Mouse (Mus musculus) CD4-positive helper T cell, adult 2 months (primary cell): Measurements from ENCODE around the gene Clcnkb.

Experiments
- DNase-seq: peaks from one replicate; pipeline ENCODE4 v3.0.0-alpha.2; 2012; ENCODE audit warnings: low read depth, missing footprints, low spot score

Clcnkb gene

DNA sequence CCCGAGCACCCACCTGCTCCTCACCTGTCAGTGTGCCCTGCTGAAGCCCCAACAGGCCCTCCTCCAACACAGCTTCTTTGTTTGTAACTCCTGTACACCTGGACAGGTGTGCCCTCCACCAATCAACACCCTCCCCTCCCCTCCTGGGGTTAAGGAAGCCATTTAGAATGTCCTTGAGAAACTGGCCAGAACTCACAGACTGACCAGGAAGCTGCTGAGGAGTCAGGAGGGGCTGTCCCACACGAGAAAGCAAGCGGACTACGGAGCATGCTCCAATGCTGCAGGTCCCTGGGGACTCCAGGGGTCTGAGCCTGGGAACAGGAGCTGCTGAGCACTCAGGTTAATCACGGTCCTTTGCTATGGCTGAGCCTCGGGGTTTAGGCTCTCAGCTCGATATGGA is at the start of gene Clcnkb:
Gene Clcnkb, minus strand, starts transcription at position 91 of the 400 bp plus-strand sequence.
- no peak for DNase-seq

DNA sequence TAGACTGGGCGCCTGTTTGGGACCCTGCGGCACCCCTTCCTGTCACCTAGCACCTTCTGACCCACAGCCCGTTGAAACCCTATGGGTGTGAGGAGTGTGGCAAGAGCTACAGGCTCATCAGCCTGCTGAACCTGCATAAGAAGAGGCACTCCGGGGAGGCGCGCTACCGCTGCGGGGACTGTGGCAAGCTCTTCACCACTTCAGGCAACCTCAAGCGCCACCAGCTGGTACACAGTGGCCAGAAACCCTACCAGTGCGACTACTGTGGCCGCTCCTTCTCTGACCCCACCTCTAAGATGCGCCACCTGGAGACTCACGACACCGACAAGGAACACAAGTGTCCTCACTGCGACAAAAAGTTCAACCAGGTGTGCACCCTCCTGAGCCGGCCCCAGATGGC is 48.9 kb upstream of the Clcnkb start:
- DNase-seq: no peak

DNA sequence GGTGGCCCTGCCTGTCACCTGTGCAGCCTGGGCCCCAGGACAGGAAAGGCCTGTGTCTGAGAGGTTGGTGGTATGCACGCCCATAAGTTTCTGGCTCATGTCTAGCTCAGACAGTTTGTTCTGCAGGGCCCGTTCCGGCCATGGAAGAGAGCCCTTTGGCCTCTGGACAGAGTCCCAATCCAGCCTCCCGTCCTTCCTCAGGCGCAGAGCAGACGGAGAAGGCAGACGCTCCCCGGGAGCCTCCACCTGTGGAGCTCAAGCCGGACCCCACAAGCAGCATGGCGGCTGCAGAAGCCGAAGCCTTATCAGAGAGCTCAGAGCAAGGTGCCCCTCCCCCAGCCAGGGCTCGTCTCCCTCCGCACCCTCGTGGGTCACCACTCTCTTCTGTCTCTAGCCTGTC is 47.7 kb upstream of the Clcnkb start:
- DNase-seq: no peak

DNA sequence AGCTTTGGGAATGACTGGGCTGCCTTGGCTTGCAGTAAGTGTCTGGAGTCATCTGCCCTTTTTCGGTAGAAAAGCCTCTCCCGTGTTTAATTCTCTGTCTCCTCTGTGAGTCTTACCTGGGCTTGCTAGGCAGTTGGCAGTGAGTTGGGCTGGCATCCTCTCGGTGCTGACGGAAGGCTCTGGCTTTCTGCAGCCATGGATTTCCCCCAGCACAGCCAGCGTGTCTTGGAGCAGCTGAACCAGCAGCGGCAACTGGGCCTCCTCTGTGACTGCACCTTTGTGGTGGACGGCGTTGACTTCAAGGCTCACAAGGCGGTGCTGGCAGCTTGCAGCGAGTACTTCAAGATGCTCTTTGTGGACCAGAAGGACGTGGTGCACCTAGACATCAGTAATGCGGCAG is 45.8 kb upstream of the Clcnkb start:
- no peak for DNase-seq

DNA sequence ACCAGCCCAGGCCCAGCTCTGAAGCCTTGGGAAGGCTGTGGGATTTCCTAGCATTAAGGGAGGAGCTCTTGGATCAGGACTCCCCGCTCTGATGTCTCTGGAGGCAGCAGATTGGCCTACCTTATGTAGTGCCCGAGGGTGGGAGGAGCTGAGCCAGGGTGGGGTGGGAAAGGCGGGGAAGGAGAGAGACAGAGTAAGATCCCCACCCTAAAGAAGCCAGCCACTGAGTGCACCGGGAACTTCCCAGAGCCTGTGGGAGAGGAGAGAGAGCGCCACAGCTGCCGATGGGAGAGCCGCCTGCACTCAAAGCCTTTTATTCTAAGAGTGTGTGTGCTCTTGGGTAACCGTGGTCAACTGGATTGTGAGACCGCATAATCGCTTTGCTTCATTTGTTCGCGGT is 45.3 kb upstream of the Clcnkb start:
- no peak for DNase-seq

DNA sequence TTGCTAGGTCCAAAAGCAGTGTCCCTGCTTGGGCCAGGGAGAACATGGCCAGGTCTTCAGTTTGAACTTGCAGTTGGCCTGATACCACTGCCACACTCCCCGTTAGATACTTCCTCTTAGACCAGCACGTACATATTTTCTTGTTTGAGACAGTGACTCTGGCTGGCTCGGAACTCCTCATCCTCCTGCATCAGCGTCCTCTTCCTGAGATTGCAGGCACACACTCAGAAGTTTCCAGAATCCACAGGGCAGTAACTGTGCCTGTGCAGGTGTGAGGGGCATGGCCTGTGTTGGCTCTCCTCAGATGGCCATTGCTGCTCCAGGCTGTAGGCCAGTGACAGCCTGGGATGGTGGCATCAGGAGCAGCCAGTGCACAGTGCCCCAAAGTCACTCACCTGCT is 44.7 kb upstream of the Clcnkb start:
- no peak for DNase-seq

DNA sequence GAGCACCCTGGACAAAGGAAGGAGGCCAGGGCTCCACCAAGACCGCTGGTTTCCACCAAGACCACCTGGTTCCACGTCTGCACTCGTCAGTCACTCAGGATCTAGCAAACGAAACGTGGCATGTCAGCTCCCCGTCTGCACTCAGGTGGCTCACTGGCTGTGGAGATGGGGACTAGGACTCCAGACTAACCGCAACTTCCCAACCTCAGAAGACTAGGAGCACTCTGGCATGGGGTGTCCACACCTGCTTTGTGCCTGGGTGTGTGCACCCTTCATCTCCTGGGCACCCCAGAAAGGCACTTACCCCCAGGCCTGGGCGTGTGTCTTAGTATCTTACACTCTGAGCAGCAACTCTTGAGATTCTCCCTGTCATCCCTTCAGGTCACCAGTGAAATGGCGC is 44.0 kb upstream of the Clcnkb start:
- DNase-seq: no peak

DNA sequence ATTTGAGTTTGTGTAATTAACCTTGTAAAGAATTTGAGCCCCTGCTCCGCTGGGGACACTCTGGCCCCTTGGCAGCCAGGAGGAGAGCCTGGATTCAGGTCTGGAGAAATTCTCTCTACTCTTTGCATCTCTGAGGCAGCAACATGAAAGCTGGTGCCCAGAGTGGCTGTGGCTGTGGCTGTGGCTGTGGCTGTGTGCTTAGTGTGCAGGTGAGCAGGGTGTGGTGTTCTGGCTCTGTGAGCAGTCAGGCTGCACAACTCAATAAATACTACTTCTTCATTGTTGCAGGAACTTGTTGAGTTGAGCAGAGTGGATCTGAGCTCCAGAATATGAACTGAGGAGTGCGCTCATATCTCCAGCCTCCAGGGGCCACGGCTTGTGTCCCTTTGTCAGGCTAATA is 43.1 kb upstream of the Clcnkb start:
- DNase-seq: no peak

DNA sequence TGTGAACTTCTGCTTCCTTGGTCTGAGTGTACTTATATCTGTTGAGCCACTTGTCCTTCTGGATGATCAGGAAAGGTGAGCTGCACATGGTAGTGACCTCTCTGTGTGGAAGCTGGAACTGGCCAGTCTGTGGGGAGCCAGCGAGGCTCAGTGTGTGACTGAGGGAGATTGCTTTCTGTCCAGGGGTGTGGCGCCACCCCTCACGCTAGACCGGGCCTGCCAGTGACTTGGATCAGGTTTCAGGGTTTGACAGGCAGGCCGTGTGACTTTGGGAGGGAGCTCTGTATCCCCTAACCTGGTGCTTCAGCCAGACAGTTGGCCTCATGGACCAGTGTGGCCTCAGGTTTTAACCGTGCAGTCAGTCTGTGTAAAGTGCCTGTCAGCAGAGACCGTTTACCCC is 42.4 kb upstream of the Clcnkb start:
- no peak for DNase-seq

DNA sequence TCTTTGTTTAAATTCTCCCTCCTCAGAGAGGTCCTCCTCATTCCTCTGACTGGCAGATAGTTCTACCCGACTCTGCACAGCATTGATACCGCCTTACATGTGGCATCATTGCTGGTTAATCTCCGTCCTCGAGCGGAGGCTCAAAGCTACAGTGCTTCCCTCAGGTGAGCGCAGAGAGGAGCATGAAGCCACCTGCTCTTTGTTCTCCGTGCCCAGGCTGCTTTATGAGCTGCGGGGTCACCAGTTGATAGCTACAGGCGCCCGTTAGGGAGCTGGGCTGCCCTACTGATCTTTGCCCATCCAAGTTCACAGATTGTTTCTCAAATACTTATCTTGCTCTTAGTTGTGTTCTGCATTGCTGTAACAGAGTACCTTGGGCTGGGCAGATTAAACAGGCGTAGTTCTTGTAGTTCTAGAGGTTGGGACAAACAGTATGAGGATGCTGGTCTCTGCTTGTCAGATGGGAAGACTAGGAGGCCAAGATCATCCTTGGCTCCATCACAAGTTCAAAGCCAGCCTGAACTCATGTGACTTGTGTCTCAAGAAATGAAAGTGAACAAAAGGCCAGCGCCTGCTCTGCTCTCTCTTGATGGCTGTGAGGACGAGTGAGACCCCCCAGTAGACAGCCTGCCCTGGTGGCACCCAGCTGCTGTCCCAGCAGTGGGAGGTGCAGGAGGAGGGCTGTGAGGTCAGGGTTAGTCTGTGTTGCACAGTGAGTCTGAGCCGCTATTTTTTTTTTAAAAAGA is 40.6 kb upstream of the Clcnkb start:
- DNase-seq: no peak

DNA sequence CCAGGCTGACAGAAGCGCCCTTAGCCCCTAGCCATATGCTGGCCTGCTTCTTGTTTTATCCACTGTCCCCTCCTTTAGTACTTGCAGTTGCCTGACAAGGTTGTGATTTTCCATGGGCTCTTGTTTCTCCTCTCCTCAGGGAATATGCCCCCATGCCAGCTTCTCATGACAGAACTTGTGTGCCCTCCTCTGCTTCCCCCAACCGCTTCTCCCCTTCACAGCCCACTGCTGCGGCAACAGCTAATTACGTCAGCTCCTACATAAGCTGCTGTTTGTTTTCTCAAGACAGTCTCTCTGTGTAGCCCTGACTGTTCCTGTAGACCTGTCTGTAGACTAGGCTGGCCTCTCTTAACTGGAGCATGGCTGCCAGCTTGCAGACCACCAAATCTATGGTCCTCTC is 39.7 kb upstream of the Clcnkb start:
- DNase-seq: no peak

DNA sequence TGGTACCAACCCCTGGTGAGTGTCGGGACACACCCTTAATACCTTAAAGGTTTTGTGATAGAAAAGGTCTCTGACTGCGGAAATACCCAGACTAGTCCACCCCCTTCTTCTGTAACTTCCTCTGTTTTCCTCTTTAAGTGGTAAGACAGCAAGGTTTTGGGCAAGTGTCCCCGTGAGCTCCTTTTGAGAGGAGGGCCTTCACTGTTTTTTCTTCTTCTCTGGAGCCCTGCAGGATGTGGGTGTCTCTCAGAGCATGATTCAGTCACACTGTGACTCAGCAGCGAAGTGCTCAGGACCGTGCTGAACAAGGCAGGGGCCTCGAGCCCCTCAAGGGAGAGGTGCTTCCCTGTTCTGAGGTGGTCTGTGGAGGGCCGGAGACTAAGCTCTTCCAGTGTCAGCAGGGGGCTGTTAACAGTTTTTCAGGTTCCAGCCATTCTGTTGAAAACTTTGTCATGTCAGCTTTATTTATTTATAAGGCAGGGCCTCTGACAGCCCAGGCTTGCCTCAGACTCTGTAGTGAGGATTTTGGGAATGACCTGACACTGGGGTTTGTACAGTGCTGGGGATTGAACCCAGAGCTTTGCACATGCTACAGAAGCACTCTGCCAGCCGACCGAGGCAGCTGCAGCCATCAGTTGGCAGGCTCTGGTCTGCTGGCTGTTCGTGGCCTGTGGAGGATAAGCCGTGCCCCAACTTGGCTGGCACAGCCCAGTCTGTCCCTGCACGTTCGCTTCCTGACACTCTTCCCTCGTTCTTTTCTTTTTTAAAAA is 39.0 kb upstream of the Clcnkb start:
- DNase-seq: peak; percentile 84

DNA sequence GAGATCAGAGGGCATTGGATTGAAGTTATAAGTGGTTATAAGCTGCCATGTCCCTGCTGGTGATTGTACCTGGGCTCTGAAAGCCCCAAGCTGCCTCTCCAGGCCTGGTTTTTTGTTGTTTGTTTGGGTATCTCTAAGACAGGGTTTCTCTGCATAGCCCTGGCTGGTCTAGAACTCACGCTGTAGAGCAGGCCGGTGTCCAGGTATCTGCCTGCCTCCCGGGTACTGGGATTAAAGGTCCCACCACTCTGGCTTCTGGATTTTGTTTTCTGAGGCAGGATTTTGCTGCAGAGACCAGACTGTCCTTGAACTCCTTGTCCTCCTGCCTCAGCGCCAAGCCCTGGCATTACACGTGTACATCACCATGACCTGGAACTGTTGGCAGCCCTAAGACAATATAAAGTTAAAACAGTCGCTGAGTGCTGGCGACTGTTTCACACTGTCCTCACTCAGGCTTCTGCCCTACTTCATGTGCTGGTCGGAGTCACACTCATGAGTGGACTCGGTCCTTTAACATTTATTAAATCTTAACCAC is 36.2 kb upstream of the Clcnkb start:
- no peak for DNase-seq

DNA sequence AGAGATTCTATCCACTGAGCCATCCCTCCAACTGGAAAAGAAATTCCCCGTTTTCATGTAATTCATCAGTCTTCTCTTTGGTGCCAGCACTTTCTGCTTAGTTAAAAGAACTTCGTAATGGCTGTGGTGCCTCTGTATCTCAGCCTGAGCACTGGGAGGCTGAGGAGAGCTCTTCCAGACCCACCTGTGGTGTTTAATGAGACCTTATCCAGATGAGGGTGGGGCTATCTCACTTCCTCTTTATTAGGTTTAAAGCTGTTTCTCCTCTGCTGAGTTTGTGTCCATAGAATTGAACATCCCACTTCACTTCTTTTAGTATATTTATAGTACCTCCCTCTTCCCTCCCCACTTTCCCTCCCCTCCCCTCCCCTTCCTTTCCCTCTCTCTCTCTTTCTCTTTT is 35.4 kb upstream of the Clcnkb start:
- DNase-seq: no peak

DNA sequence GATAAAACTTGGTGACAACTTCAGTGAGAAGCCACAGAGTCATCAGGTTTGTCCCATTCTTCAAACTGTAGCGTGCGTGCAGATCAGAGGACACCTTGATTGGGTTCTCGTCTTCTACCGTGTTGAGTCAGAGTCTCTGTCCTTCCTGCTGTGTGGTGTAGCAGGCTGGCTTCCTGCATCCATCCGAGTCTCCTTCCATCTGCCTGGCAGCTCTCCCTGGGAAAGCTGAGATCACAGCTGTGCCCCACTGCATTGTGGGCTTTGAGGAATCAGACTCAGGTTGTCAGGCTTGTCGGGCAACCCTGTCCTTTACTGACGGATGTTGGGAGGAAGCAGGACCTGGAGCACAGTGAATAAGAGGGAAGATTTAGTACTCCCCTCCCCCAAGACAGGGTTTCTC is 30.4 kb upstream of the Clcnkb start:
- no peak for DNase-seq

DNA sequence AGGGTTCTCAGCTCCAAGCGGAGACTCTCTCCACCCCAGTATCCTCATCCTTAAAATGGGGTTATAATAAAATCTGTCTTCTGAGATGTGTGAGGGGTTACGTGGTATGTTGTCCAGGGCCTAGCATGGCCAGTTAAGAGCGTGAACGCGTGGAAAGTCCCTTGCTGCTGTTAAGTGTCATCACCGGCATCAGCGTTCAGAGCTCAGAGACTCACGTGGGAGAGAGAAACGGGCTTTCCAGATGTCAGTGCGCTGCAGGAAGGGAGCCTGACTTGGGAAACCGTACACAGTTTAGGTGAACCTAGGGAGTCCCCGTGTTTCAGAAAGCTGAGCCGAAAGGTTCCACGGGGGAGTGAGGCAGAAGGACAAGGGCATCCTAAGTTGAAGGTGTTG is 29.5 kb upstream of the Clcnkb start:
- peak; percentile 63 for DNase-seq

DNA sequence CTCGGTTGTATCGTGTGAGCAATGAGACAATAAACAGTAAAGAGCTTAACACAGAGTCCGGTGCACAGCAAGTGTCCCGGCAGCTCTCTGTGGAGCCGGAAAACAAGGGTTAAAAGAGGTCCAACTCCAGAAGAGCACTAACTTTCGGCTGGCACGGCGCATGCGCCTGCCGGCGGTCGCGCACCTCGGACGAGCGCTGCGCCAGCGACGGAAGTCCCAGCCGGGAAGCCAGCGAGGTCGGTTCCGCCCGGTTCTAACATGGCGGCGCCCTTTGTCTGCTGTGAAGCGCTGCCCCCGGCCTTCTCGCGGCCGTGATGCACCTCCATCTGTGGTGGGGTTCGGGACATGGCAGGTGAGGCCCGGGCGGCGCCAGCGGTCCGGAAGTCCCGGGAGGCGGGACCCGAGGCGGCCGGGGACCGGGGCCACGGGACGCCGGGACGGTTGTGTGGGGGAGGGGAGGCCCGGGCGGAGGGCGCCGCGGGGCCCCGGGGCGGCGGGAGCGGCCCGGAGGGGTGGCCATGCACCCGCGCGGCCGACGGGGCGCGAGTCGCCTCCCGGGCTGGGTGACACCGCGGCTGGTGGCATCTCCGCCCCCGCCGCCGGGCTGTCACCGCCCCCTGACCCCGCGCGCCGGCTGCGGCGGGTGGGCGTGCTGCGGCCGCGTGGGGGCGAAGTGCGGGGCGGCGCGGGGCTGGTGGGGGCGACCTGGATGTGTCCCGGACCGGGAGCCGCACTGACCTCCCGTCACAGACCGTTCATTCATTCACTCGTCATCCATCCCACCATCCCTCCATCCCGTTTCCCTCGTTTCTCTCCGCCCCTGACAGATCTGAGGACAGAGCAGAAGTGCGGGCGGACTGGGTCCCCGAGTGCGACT is 28.9 kb upstream of the Clcnkb start, which contains the start of gene Zbtb17:
Gene Zbtb17, plus strand, starts transcription at position 204 of the 877 bp plus-strand sequence.
- peak; percentile 92 for DNase-seq

DNA sequence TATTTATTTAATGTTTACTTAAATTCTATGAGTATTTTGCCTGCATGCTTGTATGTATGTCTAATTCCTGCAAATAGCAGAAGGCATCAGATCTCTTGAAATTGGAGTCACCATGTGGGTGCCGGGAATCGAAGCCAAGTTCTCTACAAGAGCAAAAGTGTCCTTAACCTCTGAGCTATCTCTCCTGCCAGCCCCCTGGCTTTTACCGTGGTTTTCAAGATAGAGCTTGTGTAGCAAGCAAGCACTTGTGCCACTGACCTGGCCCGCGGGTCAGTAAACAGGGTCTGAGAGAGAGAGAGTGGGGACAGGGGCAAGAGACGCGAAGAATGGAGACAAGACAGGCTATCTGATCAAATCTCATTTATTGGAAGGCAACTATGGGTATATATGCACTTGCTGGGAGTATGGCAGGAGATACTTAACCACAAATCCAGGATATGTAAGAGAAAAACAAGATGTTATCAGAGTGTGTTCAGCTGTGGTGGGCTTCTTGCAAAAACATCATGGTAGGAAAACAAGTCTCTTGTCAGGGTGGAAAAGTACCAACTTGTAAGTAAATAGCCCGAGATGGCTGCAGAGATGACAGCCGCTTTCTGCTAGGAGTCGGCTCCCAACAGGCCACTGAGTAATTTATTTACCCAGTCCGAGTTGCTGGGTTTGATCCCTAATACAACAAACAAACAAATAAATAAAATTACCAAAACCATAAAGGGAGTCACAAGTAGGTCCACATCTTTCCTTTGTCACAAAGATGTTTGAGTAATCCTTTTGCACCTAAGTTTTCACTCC is 28.0 kb upstream of the Clcnkb start:
- peak; percentile 27 for DNase-seq

DNA sequence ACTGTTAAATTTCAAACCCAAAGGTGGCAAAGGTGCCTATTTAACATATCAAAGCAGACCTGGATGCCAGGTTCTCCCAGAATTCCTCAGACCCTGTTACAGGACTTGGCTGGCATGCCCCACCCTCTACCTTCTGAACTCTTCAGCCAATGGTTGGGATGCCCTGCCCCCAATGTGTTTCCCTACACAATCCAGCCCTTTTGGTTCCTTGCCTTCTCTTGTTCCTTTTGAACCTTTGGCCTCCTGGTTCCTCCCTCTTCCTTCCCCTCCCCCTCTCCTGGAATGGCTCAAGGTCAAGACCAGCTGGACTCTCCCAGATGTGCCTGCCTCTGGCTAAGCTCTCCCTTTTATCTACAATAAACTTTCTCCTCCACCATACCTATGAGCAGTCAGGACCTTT is 25.1 kb upstream of the Clcnkb start:
- no peak for DNase-seq

DNA sequence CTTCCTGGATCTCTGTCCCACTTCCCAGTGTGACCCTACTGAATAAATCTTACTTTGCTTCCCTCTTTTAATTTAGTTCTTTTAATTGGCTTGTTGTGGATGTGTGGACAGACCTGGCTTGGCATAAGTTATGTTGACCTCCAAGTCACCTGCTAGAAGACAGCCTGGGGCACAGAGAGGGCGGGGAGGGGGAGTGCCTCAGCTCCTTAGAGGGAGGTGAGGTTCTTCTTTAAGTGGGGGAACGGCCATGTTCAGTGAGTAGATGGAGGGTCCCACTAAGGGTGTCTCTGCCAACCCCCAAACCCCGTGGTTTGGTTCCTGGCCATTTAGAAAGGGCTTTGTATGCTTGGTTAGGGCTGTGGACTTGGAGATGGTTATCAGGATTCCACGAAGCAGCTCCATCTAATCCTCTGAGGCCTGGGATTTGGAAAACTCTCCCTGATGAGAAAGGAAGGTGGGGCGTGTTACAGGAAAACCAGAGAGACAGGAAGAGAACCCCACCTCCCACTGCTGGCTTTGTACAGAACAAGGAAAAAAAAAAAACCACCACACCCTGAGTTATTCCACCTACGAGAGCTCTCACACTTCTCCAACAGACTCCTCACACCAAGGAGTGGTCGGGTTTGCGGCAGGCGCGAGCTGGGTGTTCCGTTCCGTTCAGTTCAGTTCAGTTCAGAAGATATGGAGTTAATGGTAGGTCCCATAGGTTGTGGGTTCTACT is 23.4 kb upstream of the Clcnkb start:
- DNase-seq: no peak
